Mouse (Mus musculus): Measurements from ENCODE around the gene Ube2h. TPM values are rescaled to one million over a fixed set of nuclear protein-coding genes. Genes with fewer than 3 reads are reported as not detected.

The Ube2h gene
- polyA plus RNA-seq, 1 experiment from 2014 or later: 35.4 TPM

- H3K27me3 ChIP-seq (replicated peaks; ENCODE audit: low read depth, poor library complexity, severe bottlenecking): peaks cover 62% of the 10 kb centered on the region
- peaks cover 29% of the 10 kb centered on the region for H3K36me3 ChIP-seq (replicated peaks)
- no peaks in the 10 kb centered on the region for H3K9me3 ChIP-seq
- DNase-seq (ENCODE audit: low spot score): no peak
- WGBS: 47% methylated on average over 3 of the region's 3 CpGs
- peak overlapping the region; percentile 71 for H3K27ac ChIP-seq (replicated peaks)
- no peak overlapping the region for H3K4me3 ChIP-seq
- H3K4me1 ChIP-seq: peaks cover 70% of the 10 kb centered on the region
These were observed 138.0 kb downstream of the Ube2h start for GRCm38 (mm10) chr6:30166349-30166748.

- no peaks in the 10 kb centered on the region for H3K9me3 ChIP-seq
- no peak overlapping the region for H3K27ac ChIP-seq (replicated peaks)
- WGBS: 49% methylated on average over 7 of the region's 7 CpGs
- no peak overlapping the region for H3K4me3 ChIP-seq
- H3K4me1 ChIP-seq: peaks cover 30% of the 10 kb centered on the region
- peaks cover 22% of the 10 kb centered on the region for H3K36me3 ChIP-seq (replicated peaks)
- H3K27me3 ChIP-seq (replicated peaks; ENCODE audit: low read depth, poor library complexity, severe bottlenecking): peaks cover 23% of the 10 kb centered on the region; the same call in 1 of the 2 replicates
- DNase-seq (ENCODE audit: low spot score): no peak
These were observed 142.2 kb downstream of the Ube2h start for GRCm38 (mm10) chr6:30162091-30162490.

GRCm38 (mm10) chr6:30161618-30162017 is 142.7 kb downstream of the Ube2h start:
- H3K36me3 ChIP-seq (replicated peaks): peaks cover 22% of the 10 kb centered on the region
- 79% methylated on average over 2 of the region's 2 CpGs for WGBS
- H3K27ac ChIP-seq (replicated peaks): peak overlapping the region; percentile 40
- peaks cover 23% of the 10 kb centered on the region; the same call in 1 of the 2 replicates for H3K27me3 ChIP-seq (replicated peaks; ENCODE audit: low read depth, poor library complexity, severe bottlenecking)
- DNase-seq (ENCODE audit: low spot score): no peak
- peaks cover 26% of the 10 kb centered on the region for H3K4me1 ChIP-seq
- no peak overlapping the region for H3K4me3 ChIP-seq
- H3K9me3 ChIP-seq: no peaks in the 10 kb centered on the region

MicroRNAs encoded within 50 kb of the gene (microRNA counts, 519-probe panel; counts per million panel counts)
- microRNA mmu-miR-182: 4,509 counts per million, percentile 82 among the panel's probes with 10 or more counts
- 5,816 counts per million, percentile 93 among the panel's probes with 10 or more counts for microRNA mmu-miR-183
- microRNA mmu-miR-96: 6,475 counts per million, percentile 97 among the panel's probes with 10 or more counts

Small RNAs within 50 kb of the gene (microRNA-seq; reads per million reads assigned to microRNA genes)
- gene Mir182 (12,916 reads per million, percentile 97 among the genes with 10 or more reads in this experiment), gene Mir183 (11,527 reads per million, percentile 96 among the genes with 10 or more reads in this experiment), gene Mir96 (4,837 reads per million, percentile 89 among the genes with 10 or more reads in this experiment)

Other genes with a start within 250 kb of the Ube2h start
- 84.6 and 90.8 TPM in 2 replicates for gene Zc3hc1, start 86.5 kb upstream of the Ube2h start, polyA plus RNA-seq (2016; fragmentation: Nextera tagmentation; extraction: Ambion mirVana)
- gene Klhdc10, start 97.3 kb upstream of the Ube2h start, polyA plus RNA-seq (2016; fragmentation: Nextera tagmentation; extraction: Ambion mirVana): 36.2 and 37.3 TPM in 2 replicates
- 41.3 and 45.7 TPM in 2 replicates for gene Tmem209, start 205.2 kb upstream of the Ube2h start, polyA plus RNA-seq (2016; fragmentation: Nextera tagmentation; extraction: Ambion mirVana)
- 0.19 and 0.40 TPM in 2 replicates for gene Ssmem1, start 205.3 kb upstream of the Ube2h start, polyA plus RNA-seq (2016; fragmentation: Nextera tagmentation; extraction: Ambion mirVana)
- 18.9 and 22.0 TPM in 2 replicates for gene Cpa2, start 237.0 kb upstream of the Ube2h start, polyA plus RNA-seq (2016; fragmentation: Nextera tagmentation; extraction: Ambion mirVana)